Mouse (Mus musculus) lung, postnatal 0 days (tissue): ENCODE data around the gene Ints13.

ENCODE experiments used
- CTCF ChIP-seq: IDR thresholded peaks from 2 replicates; pipeline ENCODE4 v1.5.1; 2016; ENCODE audit warnings: antibody characterized with exemption, mild to moderate bottlenecking
- EP300 ChIP-seq: IDR thresholded peaks from 2 replicates; pipeline ENCODE4 v1.6.1; 2016; ENCODE audit warnings: antibody characterized with exemption, mild to moderate bottlenecking, control low read depth

GRCm38 (mm10) chr6:146540386-146540785 is 37.2 kb downstream of the Ints13 start:
- no peak for TF ChIP-seq EP300
- TF ChIP-seq CTCF: no peak
